Mouse (Mus musculus): ENCODE results near the gene Map2k6. TPM values are rescaled to one million over a fixed set of nuclear protein-coding genes. Genes with fewer than 3 reads are reported as not detected.

Map2k6 gene
- polyA plus RNA-seq, 1 experiment from 2014 or later = 21.2 TPM

DNA sequence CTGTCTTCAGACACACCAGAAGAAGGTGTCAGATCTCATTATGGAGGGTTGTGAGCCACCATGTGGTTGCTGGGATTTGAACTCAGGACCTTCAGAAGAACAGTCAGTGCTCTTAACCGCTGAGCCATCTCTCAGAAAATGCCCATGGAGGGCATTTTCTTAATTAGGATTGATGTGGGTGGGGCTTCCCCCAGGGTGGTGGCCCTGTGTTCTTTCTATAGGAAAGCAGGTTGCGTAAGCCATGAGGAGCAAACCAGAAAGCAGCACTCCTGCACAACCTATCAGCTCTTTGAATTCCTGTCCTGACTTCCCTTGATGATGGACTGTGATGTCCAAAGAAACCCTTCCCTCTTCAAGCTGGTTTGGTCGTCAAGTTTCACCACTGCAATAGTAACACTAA, 39.2 kb downstream of the Map2k6 start:
- H3K36me3 ChIP-seq = no peaks in the 10 kb centered on the region
- H3K27me3 ChIP-seq = no peaks in the 10 kb centered on the region
- WGBS = 87% methylated on average over 3 of the region's 3 CpGs
- no peak overlapping the region for H3K4me3 ChIP-seq
- no peak overlapping the region for H3K9ac ChIP-seq
- H3K4me2 ChIP-seq = no peak overlapping the region
- peaks cover 8% of the 10 kb centered on the region for H3K4me1 ChIP-seq
- H3K27ac ChIP-seq = no peak overlapping the region
- no peak for ATAC-seq (ENCODE audit: borderline replicate concordance, extremely low read depth, low FRiP score, low TSS enrichment)
- no peaks in the 10 kb centered on the region for H3K9me3 ChIP-seq

DNA sequence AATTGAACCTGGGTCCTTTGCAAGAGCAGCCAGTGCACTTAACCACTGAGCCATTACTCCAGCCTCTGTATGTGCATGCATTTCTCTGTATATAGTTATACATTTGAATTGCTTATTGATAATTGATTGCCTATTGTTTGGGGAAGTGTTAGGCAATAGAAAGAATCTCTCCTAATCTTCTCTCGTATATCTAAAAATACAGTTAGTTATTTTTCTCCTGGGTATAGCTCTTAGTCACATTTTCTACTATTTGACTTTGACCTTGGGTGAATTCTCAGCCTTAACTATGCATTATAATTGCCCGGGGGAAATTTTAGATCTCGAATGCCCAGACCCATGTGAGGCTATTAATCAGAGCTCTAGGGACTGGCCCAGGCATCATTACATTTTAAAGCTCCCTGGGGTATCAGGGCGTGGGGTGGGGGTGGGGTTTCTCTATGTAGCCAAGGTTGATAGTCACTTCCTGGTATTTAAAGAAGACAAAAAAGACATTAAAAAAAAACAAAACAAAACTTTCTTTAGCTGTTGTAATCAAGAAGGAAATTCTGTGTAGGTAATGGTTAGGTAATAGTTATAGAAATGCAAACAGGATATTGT, 39.9 kb downstream of the Map2k6 start:
- no peaks in the 10 kb centered on the region for H3K9me3 ChIP-seq
- peaks cover 8% of the 10 kb centered on the region for H3K4me1 ChIP-seq
- H3K9ac ChIP-seq = no peak overlapping the region
- no peak overlapping the region for H3K27ac ChIP-seq
- ATAC-seq (ENCODE audit: borderline replicate concordance, extremely low read depth, low FRiP score, low TSS enrichment) = no peak
- no peaks in the 10 kb centered on the region for H3K36me3 ChIP-seq
- no peaks in the 10 kb centered on the region for H3K27me3 ChIP-seq
- H3K4me2 ChIP-seq = no peak overlapping the region
- H3K4me3 ChIP-seq = no peak overlapping the region
- WGBS = 57% methylated on average over 4 of the region's 4 CpGs

DNA sequence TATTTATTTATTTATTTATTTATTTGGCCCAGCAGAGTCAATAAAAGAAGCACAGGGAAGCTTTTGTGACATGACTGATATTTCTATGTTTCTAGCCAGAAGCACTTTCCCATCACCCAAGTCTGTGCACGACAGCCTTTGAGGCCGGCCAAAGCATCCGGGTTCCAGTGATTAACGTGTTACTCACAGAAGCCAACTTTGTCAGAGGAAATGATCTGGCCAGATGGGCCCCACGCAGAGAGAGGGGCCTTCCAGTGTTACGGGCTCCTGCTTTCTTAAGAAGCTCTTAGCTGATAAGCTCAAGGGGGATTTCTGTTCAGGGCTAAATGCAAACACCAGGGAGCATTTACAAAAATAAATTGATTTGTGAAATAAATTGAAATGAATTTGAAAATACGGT, 40.4 kb downstream of the Map2k6 start:
- no peaks in the 10 kb centered on the region for H3K36me3 ChIP-seq
- H3K27ac ChIP-seq = no peak overlapping the region
- no peaks in the 10 kb centered on the region for H3K27me3 ChIP-seq
- H3K9ac ChIP-seq = no peak overlapping the region
- peaks cover 8% of the 10 kb centered on the region for H3K4me1 ChIP-seq
- H3K9me3 ChIP-seq = no peaks in the 10 kb centered on the region
- WGBS = 28% methylated on average over 7 of the region's 7 CpGs
- ATAC-seq (ENCODE audit: borderline replicate concordance, extremely low read depth, low FRiP score, low TSS enrichment) = no peak
- no peak overlapping the region for H3K4me3 ChIP-seq
- H3K4me2 ChIP-seq = no peak overlapping the region

DNA sequence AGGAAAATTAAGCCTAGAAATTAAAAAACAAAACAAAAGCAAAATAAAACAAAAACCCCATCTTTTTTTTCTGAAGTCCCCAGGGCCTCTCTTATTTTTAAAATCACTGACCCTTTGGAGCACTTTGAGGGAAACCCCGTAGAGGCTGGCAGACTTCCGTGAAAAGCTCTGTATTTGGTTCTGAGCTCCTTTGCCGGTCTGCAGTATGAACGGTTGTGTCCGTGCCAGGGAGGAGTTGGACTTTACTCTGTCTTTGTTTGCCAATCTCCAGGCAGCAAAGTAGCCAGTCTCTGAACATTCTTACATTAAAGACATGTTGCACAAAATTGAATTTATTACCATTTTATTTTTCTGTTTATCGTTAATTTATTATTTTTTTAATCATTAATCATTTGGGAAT, 45.7 kb downstream of the Map2k6 start:
- no peak for ATAC-seq (ENCODE audit: borderline replicate concordance, extremely low read depth, low FRiP score, low TSS enrichment)
- H3K9me3 ChIP-seq = no peaks in the 10 kb centered on the region
- WGBS = 70% methylated on average over 6 of the region's 6 CpGs

DNA sequence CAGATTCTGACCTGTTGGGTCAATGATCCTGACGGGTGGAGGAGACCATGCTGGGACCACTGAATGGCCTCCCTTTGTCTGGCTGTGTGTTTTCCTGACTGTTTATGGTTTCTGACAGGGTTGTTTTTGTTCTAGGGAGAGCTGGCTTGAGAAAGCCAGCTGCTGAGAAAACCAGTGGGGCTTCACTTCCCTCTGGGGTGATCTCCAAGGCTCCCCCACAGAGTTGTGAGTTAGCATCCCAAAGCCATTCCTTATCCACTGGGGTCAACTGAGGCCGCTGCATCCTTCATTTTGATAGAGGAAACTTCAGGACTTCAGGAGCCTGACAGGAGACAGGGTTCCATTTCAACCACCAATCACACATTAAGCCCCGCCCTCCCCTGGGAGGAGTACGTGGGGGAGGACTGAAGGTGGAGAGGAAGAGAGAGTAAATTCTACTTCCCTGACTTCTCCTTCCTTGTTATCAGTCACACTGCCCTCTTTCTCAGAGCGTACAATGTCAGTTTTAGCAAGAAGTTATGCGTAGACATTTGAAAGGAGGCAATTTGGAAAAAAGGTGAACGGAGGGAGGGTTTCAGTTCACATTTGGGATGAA, 49.3 kb downstream of the Map2k6 start:
- 0 out of 2 replicates have a peak overlapping the region, but pooled peaks have one; percentile 5 for H3K4me3 ChIP-seq
- H3K9ac ChIP-seq = no peak overlapping the region
- no peak overlapping the region for H3K27ac ChIP-seq
- WGBS = 16% methylated on average over 7 of the region's 7 CpGs
- peaks cover 48% of the 10 kb centered on the region for H3K4me1 ChIP-seq
- peak; percentile 43; the same call in 1 of the 2 replicates for ATAC-seq (ENCODE audit: borderline replicate concordance, extremely low read depth, low FRiP score, low TSS enrichment)
- H3K4me2 ChIP-seq = peak overlapping the region; percentile 43
- H3K36me3 ChIP-seq = no peaks in the 10 kb centered on the region
- H3K27me3 ChIP-seq = no peaks in the 10 kb centered on the region
- H3K9me3 ChIP-seq = no peaks in the 10 kb centered on the region

More for the DNA sequence above, 45.7 kb downstream of the Map2k6 start:
- Histone ChIP-seq H3K4me1 (peaks cover 25% of the 10 kb centered on the region), H3K4me3 (no peak overlapping the region), H3K4me2 (no peak overlapping the region), H3K9ac (no peak overlapping the region), H3K27me3 (no peaks in the 10 kb centered on the region), H3K36me3 (no peaks in the 10 kb centered on the region), H3K27ac (no peak overlapping the region)

DNA sequence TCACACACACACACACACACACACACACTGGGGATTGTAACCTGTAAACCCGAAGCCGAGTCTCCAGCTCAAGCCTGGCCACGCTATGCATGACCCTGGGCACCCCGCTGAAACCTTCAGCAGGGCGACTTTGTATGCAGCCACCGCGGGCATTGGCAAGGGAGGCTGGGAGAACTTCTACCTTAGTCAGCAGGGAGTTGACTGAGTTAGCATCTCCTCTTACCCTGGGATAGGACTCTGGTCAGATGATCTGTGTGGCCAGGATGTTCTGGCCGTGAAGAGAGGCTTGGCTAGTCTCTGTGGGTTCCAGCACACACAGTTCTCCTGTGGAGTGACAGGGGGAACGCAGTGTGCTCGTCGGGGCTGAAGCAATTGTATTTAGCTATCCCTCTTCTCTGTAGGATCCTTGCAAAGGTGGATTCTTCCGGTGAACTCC, 49.8 kb downstream of the Map2k6 start:
- ATAC-seq (ENCODE audit: borderline replicate concordance, extremely low read depth, low FRiP score, low TSS enrichment) = no peak
- Histone ChIP-seq H3K9me3 (no peaks in the 10 kb centered on the region), H3K4me1 (peaks cover 48% of the 10 kb centered on the region), H3K9ac (no peak overlapping the region), H3K4me2 (peak overlapping the region; percentile 43), H3K36me3 (no peaks in the 10 kb centered on the region), H3K27me3 (no peaks in the 10 kb centered on the region), H3K27ac (no peak overlapping the region), H3K4me3 (0 out of 2 replicates have a peak overlapping the region, but pooled peaks have one; percentile 5)
- WGBS = 13% methylated on average over 12 of the region's 12 CpGs

DNA sequence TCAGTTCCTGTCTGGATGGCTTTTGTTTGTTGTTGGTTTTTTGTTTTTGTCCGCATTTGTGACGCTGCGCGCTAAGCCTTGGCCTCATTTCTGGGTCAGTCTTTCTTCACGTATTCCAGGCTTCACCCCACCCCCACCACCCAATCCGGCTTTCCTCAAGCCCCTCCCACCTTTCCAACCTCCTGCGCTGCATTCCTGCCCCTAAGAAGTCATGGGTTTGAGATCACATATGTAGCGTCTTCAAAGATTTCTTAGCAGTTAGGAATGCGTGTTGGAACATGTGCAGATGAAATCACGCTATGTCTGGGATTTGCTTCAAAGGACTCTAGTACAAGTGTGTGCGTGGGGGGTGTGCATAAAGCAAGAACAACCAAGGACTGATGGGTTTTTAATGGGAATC, 50.3 kb downstream of the Map2k6 start:
- Histone ChIP-seq H3K4me2 (peak overlapping the region; percentile 43), H3K27me3 (no peaks in the 10 kb centered on the region), H3K27ac (no peak overlapping the region), H3K4me1 (peaks cover 48% of the 10 kb centered on the region), H3K36me3 (no peaks in the 10 kb centered on the region), H3K9me3 (no peaks in the 10 kb centered on the region), H3K9ac (no peak overlapping the region), H3K4me3 (0 out of 2 replicates have a peak overlapping the region, but pooled peaks have one; percentile 5)
- 25% methylated on average over 11 of the region's 11 CpGs for WGBS
- ATAC-seq (ENCODE audit: borderline replicate concordance, extremely low read depth, low FRiP score, low TSS enrichment) = no peak

DNA sequence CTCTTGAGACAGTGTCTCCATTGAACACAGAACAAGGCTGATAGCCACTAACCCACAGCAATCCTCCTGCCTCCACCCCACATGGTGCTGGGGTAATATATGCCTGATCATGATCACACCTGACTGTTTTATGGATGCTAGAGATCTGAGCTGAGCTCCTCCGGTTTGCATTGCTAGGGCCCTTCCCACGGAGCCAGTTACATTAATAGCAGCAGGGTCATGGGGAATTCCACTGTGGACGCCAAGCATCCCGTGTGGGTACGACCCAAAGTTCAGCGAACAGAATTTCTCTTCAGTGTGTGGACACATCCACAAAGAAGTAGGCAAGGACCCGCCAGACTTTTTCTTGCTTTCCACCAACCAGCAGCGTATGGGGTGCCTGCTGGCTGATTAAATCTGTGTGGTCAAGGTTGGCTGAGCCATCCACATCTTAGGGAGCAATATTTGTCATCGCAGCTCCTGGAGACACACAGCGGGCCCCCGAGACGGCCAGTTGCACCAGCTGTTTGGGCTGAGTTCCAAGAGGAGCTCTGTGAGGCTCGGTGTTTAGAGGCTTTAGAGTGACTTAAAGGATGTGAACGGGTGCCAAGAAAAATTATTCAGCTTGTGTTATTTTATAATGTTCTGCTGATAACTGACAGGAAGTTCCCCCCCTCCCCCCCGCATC, 51.3 kb downstream of the Map2k6 start:
- Histone ChIP-seq H3K27me3 (no peaks in the 10 kb centered on the region), H3K4me3 (no peak overlapping the region), H3K4me1 (peaks cover 48% of the 10 kb centered on the region), H3K27ac (no peak overlapping the region; the same call in 1 of the 2 replicates), H3K4me2 (peak overlapping the region; percentile 30), H3K36me3 (no peaks in the 10 kb centered on the region), H3K9ac (no peak overlapping the region), H3K9me3 (no peaks in the 10 kb centered on the region)
- peak; percentile 71 for ATAC-seq (ENCODE audit: borderline replicate concordance, extremely low read depth, low FRiP score, low TSS enrichment)
- 19% methylated on average over 15 of the region's 15 CpGs for WGBS

DNA sequence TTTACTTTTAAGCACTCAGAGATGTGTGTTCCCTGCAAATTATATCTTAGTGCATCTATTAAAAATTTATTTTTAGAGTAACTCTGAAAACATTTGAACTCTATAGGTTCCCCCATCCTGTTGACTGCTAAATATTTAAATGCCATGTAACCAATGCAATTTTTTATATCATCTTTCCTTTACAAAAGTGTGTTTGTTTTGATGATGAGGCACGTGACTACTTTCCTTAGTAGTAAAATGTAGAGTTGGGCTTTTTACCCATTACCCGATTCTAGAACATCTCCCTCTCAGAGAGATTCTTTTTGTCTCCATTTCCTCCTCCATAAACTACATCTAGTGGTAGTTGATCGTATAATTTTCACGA, 51.8 kb downstream of the Map2k6 start:
- Histone ChIP-seq H3K36me3 (no peaks in the 10 kb centered on the region), H3K27me3 (no peaks in the 10 kb centered on the region), H3K27ac (no peak overlapping the region), H3K9me3 (no peaks in the 10 kb centered on the region), H3K9ac (no peak overlapping the region), H3K4me2 (no peak overlapping the region), H3K4me1 (peaks cover 48% of the 10 kb centered on the region), H3K4me3 (no peak overlapping the region)
- ATAC-seq (ENCODE audit: borderline replicate concordance, extremely low read depth, low FRiP score, low TSS enrichment) = no peak
- 53% methylated on average over 4 of the region's 4 CpGs for WGBS

DNA sequence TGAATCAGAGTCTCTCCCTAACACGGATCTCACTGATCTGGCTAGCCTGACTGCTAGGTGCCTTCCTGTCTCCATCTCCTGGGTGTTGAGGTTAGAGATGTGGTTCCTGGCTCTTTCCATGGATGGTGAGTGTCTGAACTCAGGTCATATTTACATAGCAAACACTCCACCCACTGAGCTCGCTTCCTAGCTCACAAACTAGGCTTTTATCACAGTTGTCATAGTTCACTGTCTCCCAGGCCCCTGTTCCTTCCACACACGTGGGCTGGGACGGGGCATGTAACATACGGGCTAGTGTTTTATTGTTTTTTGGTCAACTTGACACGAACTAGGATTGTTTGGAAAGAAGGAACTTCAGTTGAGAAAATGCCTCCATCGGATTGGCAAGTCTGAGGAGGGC, 52.7 kb downstream of the Map2k6 start:
- no peak overlapping the region for H3K27ac ChIP-seq
- ATAC-seq (ENCODE audit: borderline replicate concordance, extremely low read depth, low FRiP score, low TSS enrichment) = no peak

DNA sequence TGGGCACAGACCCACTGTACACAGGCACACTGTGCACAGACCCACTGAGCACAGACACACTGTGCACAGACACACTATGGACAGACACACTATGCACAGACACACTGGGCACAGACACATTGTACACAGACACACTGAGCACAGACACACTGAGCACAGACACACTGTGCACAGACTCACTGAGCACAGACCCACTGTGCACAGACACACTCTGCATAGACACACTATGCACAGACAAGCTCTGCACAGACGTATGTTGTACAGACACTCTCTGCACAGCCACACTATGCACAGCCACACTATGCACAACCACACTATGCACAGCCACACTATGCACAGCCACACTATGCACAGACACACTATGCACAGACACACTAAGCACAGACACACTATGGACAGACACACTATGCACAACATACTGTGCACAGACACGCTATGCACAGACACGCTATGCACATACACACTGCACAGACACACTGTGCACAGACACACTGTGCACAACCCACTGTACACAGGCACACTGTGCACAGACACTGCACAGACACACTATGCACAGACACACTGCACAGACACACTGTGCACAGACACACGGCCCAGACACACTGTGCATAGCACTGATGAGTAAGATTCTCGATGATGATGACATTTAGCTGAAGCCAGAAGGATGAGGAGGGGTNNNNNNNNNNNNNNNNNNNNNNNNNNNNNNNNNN, 54.7 kb downstream of the Map2k6 start:
- WGBS = 88% methylated on average over 5 of the region's 5 CpGs
- Histone ChIP-seq H3K36me3 (no peaks in the 10 kb centered on the region), H3K27me3 (no peaks in the 10 kb centered on the region), H3K27ac (no peak overlapping the region), H3K9ac (no peak overlapping the region), H3K4me1 (peaks cover 34% of the 10 kb centered on the region), H3K4me3 (no peak overlapping the region), H3K9me3 (no peaks in the 10 kb centered on the region), H3K4me2 (no peak overlapping the region)
- no peak for ATAC-seq (ENCODE audit: borderline replicate concordance, extremely low read depth, low FRiP score, low TSS enrichment)

More for the DNA sequence above, 52.7 kb downstream of the Map2k6 start:
- Histone ChIP-seq H3K27me3 (no peaks in the 10 kb centered on the region), H3K9me3 (no peaks in the 10 kb centered on the region), H3K9ac (no peak overlapping the region), H3K4me1 (peaks cover 48% of the 10 kb centered on the region), H3K36me3 (no peaks in the 10 kb centered on the region), H3K4me3 (no peak overlapping the region), H3K4me2 (no peak overlapping the region)
- WGBS = 50% methylated on average over 7 of the region's 7 CpGs

DNA sequence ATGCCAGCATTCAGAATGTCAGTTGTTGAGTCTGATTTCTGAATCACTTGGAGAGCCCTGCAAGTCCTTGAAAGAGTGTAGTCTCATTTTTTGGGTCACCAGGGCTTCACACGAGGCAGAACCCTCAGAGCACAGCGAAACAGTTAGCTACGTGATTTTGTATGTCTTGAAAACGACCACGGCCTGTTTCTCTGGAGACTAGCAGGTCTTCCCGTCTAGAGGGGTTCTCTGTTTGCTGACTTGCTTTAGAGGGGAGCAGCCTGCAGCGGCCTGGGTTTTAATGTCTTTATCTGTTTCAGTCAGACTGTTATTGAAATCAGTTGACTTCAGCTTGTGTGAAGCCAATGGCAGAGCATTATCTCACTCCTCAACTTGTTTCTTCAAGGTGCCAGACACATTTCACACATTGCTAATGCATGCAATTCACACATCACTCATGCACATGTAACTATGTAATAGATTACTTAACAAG, 58.6 kb downstream of the Map2k6 start:
- no peaks in the 10 kb centered on the region for H3K9me3 ChIP-seq
- no peak overlapping the region for H3K27ac ChIP-seq
- H3K4me1 ChIP-seq = peaks cover 8% of the 10 kb centered on the region
- ATAC-seq (ENCODE audit: borderline replicate concordance, extremely low read depth, low FRiP score, low TSS enrichment) = no peak
- no peaks in the 10 kb centered on the region for H3K36me3 ChIP-seq
- H3K4me3 ChIP-seq = no peak overlapping the region
- no peaks in the 10 kb centered on the region for H3K27me3 ChIP-seq
- 67% methylated on average over 7 of the region's 7 CpGs for WGBS
- no peak overlapping the region for H3K4me2 ChIP-seq
- H3K9ac ChIP-seq = no peak overlapping the region

Measured in lung, embryonic 15.5 days (tissue).